Mouse (Mus musculus): Measurements from ENCODE around the gene Fxyd1.

DNA sequence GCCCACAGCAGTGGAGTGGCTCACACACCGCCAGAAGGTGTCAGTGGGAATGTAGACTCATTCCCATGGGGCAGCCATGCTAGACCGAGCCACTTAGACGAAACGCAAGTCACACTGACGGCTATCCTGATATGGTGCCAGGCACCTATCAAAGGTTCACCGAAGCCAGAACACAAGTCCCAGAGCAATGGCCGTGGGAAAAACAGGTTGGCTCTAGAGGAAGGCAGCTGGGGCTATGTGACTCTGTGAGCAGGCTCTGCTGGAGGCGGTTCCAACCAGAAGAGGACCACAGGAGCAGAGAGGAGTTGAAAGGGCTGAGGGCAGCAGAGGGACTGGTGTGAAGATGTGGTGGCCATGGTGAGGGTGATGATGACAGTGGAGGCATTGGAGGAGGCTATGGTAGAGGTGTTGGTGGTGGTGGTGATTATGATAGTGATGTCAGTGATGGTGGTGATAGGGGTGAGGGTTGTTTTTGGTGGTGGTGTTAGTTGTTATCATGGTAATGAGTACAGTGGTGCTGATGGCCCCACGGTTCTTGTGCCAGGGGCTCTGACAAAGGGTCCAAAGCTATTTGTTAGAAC lies 29.3 kb upstream of the Fxyd1 start:
- TF ChIP-seq POLR2A (IDR thresholded peaks at IDR 0.05; ENCODE audit: borderline replicate concordance, extremely low read depth, insufficient read depth, insufficient read length, poor library complexity, severe bottlenecking) (no peak), CTCF (IDR thresholded peaks at IDR 0.05; ENCODE audit: borderline replicate concordance, extremely low read depth, insufficient read depth, insufficient read length) (no peak)

All from brain, embryonic 14.5 days (tissue).